ENCODE assay signal across 9 mouse cellular contexts in genomic region chr9:75196335-75196734, GRCm38 (mm10). TPM values are rescaled to one million over a fixed set of nuclear protein-coding genes. Genes with fewer than 3 reads are reported as not detected.
DNase-seq lines count a peak whose midpoint lies in the region; ATAC-seq and TF ChIP-seq lines count a peak whose summit lies in the region.
"Had no signal": no experiment of that assay in that cellular context is flagged by ENCODE, and none has a peak within 500 bp of the region (broad histone marks: within the 10 kb centered on the region; RNA-seq: fewer than 3 reads in every experiment).

No protein-coding gene starts in this region.

- H3K9ac ChIP-seq in limb, embryonic 14.5 days (ENCODE audit: low read depth, low read length, severe bottlenecking), result no peak overlapping the region
- H3K9ac ChIP-seq: lung, embryonic 15.5 days had no signal

- no peak overlapping the region for H3K4me3 ChIP-seq in limb, embryonic 14.5 days (replicated peaks; ENCODE audit: low read length)
- no peak overlapping the region for H3K4me3 ChIP-seq in limb, embryonic 10.5 days
- no peak overlapping the region for H3K4me3 ChIP-seq in embryonic fibroblast, embryonic 13.5 days (ENCODE audit: insufficient read depth, low read length)
- H3K4me3 ChIP-seq: lung, embryonic 15.5 days had no signal

- H3K4me1 ChIP-seq in limb, embryonic 14.5 days (ENCODE audit: control insufficient read depth, insufficient read depth, low read length), result peaks cover 2% of the 10 kb centered on the region; the same call in 1 of the 2 replicates
- no peaks in the 10 kb centered on the region for H3K4me1 ChIP-seq in limb, embryonic 10.5 days
- H3K4me1 ChIP-seq in embryonic fibroblast, embryonic 13.5 days (ENCODE audit: control insufficient read depth, insufficient read depth, low read length), result peaks cover 16% of the 10 kb centered on the region
- H3K4me1 ChIP-seq: lung, embryonic 15.5 days had no signal

- H3K4me2 ChIP-seq in limb, embryonic 14.5 days (replicated peaks; ENCODE audit: low read depth, low read length, severe bottlenecking), result no peak overlapping the region
- H3K4me2 ChIP-seq: lung, embryonic 15.5 days had no signal

- no peak overlapping the region for H3K27ac ChIP-seq in limb, embryonic 14.5 days (replicated peaks; ENCODE audit: low read depth, low read length)
- no peak overlapping the region for H3K27ac ChIP-seq in limb, embryonic 10.5 days
- peak overlapping the region; percentile 98 for H3K27ac ChIP-seq in embryonic fibroblast, embryonic 13.5 days (ENCODE audit: insufficient read depth, low read length)
- H3K27ac ChIP-seq: lung, embryonic 15.5 days had no signal

- peaks cover 37% of the 10 kb centered on the region; the same call in 1 of the 2 replicates for H3K36me3 ChIP-seq in limb, embryonic 14.5 days (ENCODE audit: control insufficient read depth, insufficient read depth, low read length)
- peaks cover 43% of the 10 kb centered on the region for H3K36me3 ChIP-seq in limb, embryonic 10.5 days

- no peak for TF ChIP-seq POLR2A in limb, embryonic 14.5 days (IDR thresholded peaks at IDR 0.05; ENCODE audit: borderline replicate concordance, extremely low read depth, insufficient read depth, insufficient read length)
- TF ChIP-seq POLR2A in embryonic fibroblast, embryonic 13.5 days (IDR thresholded peaks at IDR 0.05; ENCODE audit: low read depth, low read length), result no peak

- no peaks in the 10 kb centered on the region for H3K27me3 ChIP-seq in limb, embryonic 14.5 days (ENCODE audit: control insufficient read depth, insufficient read depth, low read length)
- no peaks in the 10 kb centered on the region for H3K27me3 ChIP-seq in limb, embryonic 10.5 days (ENCODE audit: low read depth, poor library complexity, severe bottlenecking)
- H3K27me3 ChIP-seq: lung, embryonic 15.5 days had no signal

- DNase-seq in limb, embryonic 14.5 days (ENCODE audit: low spot score), result peak; percentile 9
- no peak for DNase-seq in limb, embryonic 10.5 days (ENCODE audit: low spot score)
- peak; percentile 78 for DNase-seq in Muller cell, postnatal 12 days (ENCODE audit: inconsistent ontology term)
- peak; percentile 11 to 34 for DNase-seq in monocyte, adult 2 months (ENCODE audit: low read depth in 1 of 2, low spot score in 2 of 2)
- no peak for DNase-seq in urinary bladder, postnatal 25 days (ENCODE audit: low spot score)
- DNase-seq: kidney, adult 9 months had no signal

- 78% methylated on average over 2 of the region's 2 CpGs for WGBS in limb, embryonic 14.5 days
- WGBS in limb, embryonic 10.5 days, result 84% methylated on average over 2 of the region's 2 CpGs

- TF ChIP-seq CTCF in embryonic fibroblast, embryonic 13.5 days (IDR thresholded peaks at IDR 0.05; ENCODE audit: borderline replicate concordance, insufficient read depth, low read length), result no peak

- ATAC-seq in limb, embryonic 14.5 days (ENCODE audit: low FRiP score, low read depth), result peak; percentile 30; the same call in 1 of the 2 replicates
- no peak for ATAC-seq in megakaryocyte-erythroid progenitor cell, adult 5-6 weeks (replicated peaks; ENCODE audit: low FRiP score, low TSS enrichment, poor library complexity, severe bottlenecking)

- no peaks in the 10 kb centered on the region for H3K9me3 ChIP-seq in limb, embryonic 14.5 days (ENCODE audit: control insufficient read depth, low read length)
- no peaks in the 10 kb centered on the region for H3K9me3 ChIP-seq in limb, embryonic 10.5 days (replicated peaks)
- H3K9me3 ChIP-seq: lung, embryonic 15.5 days had no signal

RNA-seq across cellular contexts. Expression of gene Myo5c, which starts 35.5 kb away (rescaled TPM):
- 0.27 and 0.52 TPM in 2 replicates for polyA plus RNA-seq in limb, embryonic 14.5 days (2012; rRNA removed)
- 0.15 and 0.23 TPM in 2 replicates for polyA plus RNA-seq in limb, embryonic 14.5 days (2014; fragmentation: Nextera tagmentation; extraction: Ambion mirVana)
- polyA plus RNA-seq in limb, embryonic 10.5 days (2016; fragmentation: Nextera tagmentation; extraction: Ambion mirVana), result 0.41 and 0.58 TPM in 2 replicates
- polyA plus RNA-seq in embryonic fibroblast, embryonic 13.5 days (2011; ENCODE audit: insufficient read length, low read depth, missing spikeins), result 0.99 and 1.9 TPM in 2 replicates
- not detected in 2 replicates for total RNA-seq in megakaryocyte-erythroid progenitor cell, adult 5-6 weeks (2014; fragmentation: Nextera tagmentation)
- total RNA-seq in megakaryocyte-erythroid progenitor cell, adult 5-6 weeks (2017), result 0.38 TPM in 1 of 2 replicates, not detected in the other

Comparison
In these comparisons a context has a peak if more than half of its experiments do, and no peak if none do; other contexts are left out.
1. DNase-seq: peak in limb, embryonic 14.5 days (single experiment), Muller cell, postnatal 12 days (single experiment) and monocyte, adult 2 months (2 of 2); none in limb, embryonic 10.5 days (single experiment) and urinary bladder, postnatal 25 days (single experiment).